Mouse (Mus musculus): ENCODE results near the gene Rasgef1a.

- no peak for TF ChIP-seq POLR2AphosphoS5 (IDR thresholded peaks at IDR 0.05; ENCODE audit: borderline replicate concordance, low read depth, low read length)
- no peak for TF ChIP-seq GABPA (IDR thresholded peaks at IDR 0.05; ENCODE audit: low read depth, low read length)
- no peak for TF ChIP-seq MAZ (IDR thresholded peaks at IDR 0.05; ENCODE audit: low read depth, low read length)
- no peak for TF ChIP-seq POLR2A (IDR thresholded peaks at IDR 0.05; ENCODE audit: control insufficient read depth in 1 of 2, insufficient read depth in 1 of 2, low read depth in 1 of 2, low read length in 2 of 2, poor library complexity in 1 of 2)
- TF ChIP-seq KAT2A (conservative IDR thresholded peaks at IDR 0.05; ENCODE audit: low read depth, low read length) = no peak
- no peak for TF ChIP-seq CHD2 (IDR thresholded peaks at IDR 0.05; ENCODE audit: low read length)
- TF ChIP-seq CTCF (IDR thresholded peaks at IDR 0.05 in 2 of 3, conservative IDR thresholded peaks at IDR 0.05 in 1 of 3; ENCODE audit: control insufficient read depth in 1 of 3, insufficient read depth in 1 of 3, low read depth in 2 of 3, low read length in 3 of 3, poor library complexity in 1 of 3, severe bottlenecking in 1 of 3) = no peak
- TF ChIP-seq ZMIZ1 (IDR thresholded peaks at IDR 0.05; ENCODE audit: low read depth, low read length) = no peak
These were observed 59.2 kb downstream of the Rasgef1a start for GRCm38 (mm10) chr6:118070321-118071012.
